Mouse (Mus musculus): ENCODE results near the gene Rhebl1.
"Not testable (repeated sequence)": the region's sequence is repeated elsewhere in the genome, so short reads cannot be mapped to it uniquely, and the experiment has no call there.

Rhebl1 gene

GRCm38 (mm10) chr15:98893940-98894745 lies at the start of gene Rhebl1:
TSS of gene Rhebl1 (minus strand) at chr15:98894540.
- DNase-seq, result peak; percentile 49

- DNase-seq, result no peak
These were observed 48.8 kb upstream of the Rhebl1 start for GRCm38 (mm10) chr15:98943133-98943532.

- no peak for DNase-seq
These were observed 47.7 kb upstream of the Rhebl1 start for GRCm38 (mm10) chr15:98942081-98942480.

- DNase-seq, result no peak
These were observed 47.2 kb upstream of the Rhebl1 start for GRCm38 (mm10) chr15:98941539-98941938.

GRCm38 (mm10) chr15:98940816-98941215 lies 46.5 kb upstream of the Rhebl1 start:
- peak; percentile 14 for DNase-seq

GRCm38 (mm10) chr15:98934217-98934839 lies 40.0 kb upstream of the Rhebl1 start, which contains the start of gene Tuba1b:
TSS of gene Tuba1b (minus strand) at chr15:98934565.
- DNase-seq, result peak; percentile 90

- peak; percentile 98 for DNase-seq
These were observed 39.5 kb upstream of the Rhebl1 start for GRCm38 (mm10) chr15:98933833-98934216.

- not testable (repeated sequence) for DNase-seq
These were observed 38.8 kb upstream of the Rhebl1 start for GRCm38 (mm10) chr15:98933004-98933671.

GRCm38 (mm10) chr15:98930998-98931397 lies 36.7 kb upstream of the Rhebl1 start:
- no peak for DNase-seq

GRCm38 (mm10) chr15:98930017-98930734 lies 35.8 kb upstream of the Rhebl1 start:
- DNase-seq, result no peak

- peak; percentile 66 for DNase-seq
These were observed 34.4 kb upstream of the Rhebl1 start for GRCm38 (mm10) chr15:98928598-98929240.

GRCm38 (mm10) chr15:98927566-98927965 lies 33.2 kb upstream of the Rhebl1 start:
- DNase-seq, result no peak

GRCm38 (mm10) chr15:98924682-98925081 lies 30.3 kb upstream of the Rhebl1 start:
- no peak for DNase-seq

GRCm38 (mm10) chr15:98923031-98923537 lies 28.7 kb upstream of the Rhebl1 start:
- no peak for DNase-seq

GRCm38 (mm10) chr15:98922581-98922980 lies 28.2 kb upstream of the Rhebl1 start:
- no peak for DNase-seq

- DNase-seq, result no peak
These were observed 27.2 kb upstream of the Rhebl1 start for GRCm38 (mm10) chr15:98921510-98921909.

GRCm38 (mm10) chr15:98918499-98918895 lies 24.2 kb upstream of the Rhebl1 start:
- DNase-seq, result not testable (repeated sequence)

- DNase-seq, result peak; percentile 98
These were observed 23.5 kb upstream of the Rhebl1 start, which contains the start of gene Lmbr1l for GRCm38 (mm10) chr15:98917538-98918498. TSS of gene Lmbr1l (minus strand) at chr15:98918231.

- DNase-seq, result no peak
These were observed 22.8 kb upstream of the Rhebl1 start for GRCm38 (mm10) chr15:98917091-98917490.

- no peak for DNase-seq
These were observed 21.7 kb upstream of the Rhebl1 start for GRCm38 (mm10) chr15:98916016-98916415.

- DNase-seq, result no peak
These were observed 20.6 kb upstream of the Rhebl1 start for GRCm38 (mm10) chr15:98914903-98915302.
